Mouse (Mus musculus) intestine, postnatal 0 days (tissue): ENCODE measurements around the gene Nit1. TPM values are rescaled to one million over a fixed set of nuclear protein-coding genes. Genes with fewer than 3 reads are reported as not detected.
"Not testable (repeated sequence)": the region's sequence is repeated elsewhere in the genome, so short reads cannot be mapped to it uniquely, and the experiment has no call there.

Experiments
- ATAC-seq: fragments of 200-750 bp; cut with Nextera tagmentation; 2 replicates; pipeline ENCODE4 v1.8.0; 2017; ENCODE audit warnings: mild to moderate bottlenecking, moderate TSS enrichment, moderate library complexity
- H3K27ac ChIP-seq: fragments of 300-500 bp; sonication (generic); 2 replicates; pipeline ENCODE4 v1.5.1; 2014; ENCODE audit warnings: mild to moderate bottlenecking, low read depth, low read length, moderate library complexity
- H3K27me3 ChIP-seq: fragments of 300-500 bp; sonication (generic); replicated peaks from 2 replicates; pipeline ENCODE4 v1.6.1; 2014; ENCODE audit warnings: low read length, mixed read lengths; ENCODE audit not compliant: control insufficient read depth, insufficient read depth
- H3K36me3 ChIP-seq: fragments of 300-500 bp; sonication (generic); 2 replicates; pipeline ENCODE4 v1.6.1; 2014; ENCODE audit warnings: mild to moderate bottlenecking, moderate library complexity; ENCODE audit not compliant: control insufficient read depth, insufficient read depth
- H3K4me1 ChIP-seq: fragments of 300-500 bp; sonication (generic); replicated peaks from 2 replicates; pipeline ENCODE4 v1.6.1; 2014; ENCODE audit warnings: antibody characterized with exemption, low read length, mixed read lengths; ENCODE audit not compliant: control insufficient read depth, insufficient read depth
- H3K4me2 ChIP-seq: fragments of 300-500 bp; sonication (generic); replicated peaks from 2 replicates; pipeline ENCODE4 v1.6.1; 2014; ENCODE audit warnings: low read depth, mild to moderate bottlenecking, moderate library complexity
- H3K4me3 ChIP-seq: fragments of 300-500 bp; sonication (generic); 2 replicates; pipeline ENCODE4 v1.5.1; 2014; ENCODE audit warnings: low read depth, low read length
- H3K9ac ChIP-seq: fragments of 300-500 bp; sonication (generic); 2 replicates; pipeline ENCODE4 v1.6.1; 2014; ENCODE audit warnings: mild to moderate bottlenecking, low read depth, low read length
- H3K9me3 ChIP-seq: fragments of 300-500 bp; sonication (generic); 2 replicates; pipeline ENCODE4 v1.6.1; 2016; ENCODE audit warnings: mixed run types; ENCODE audit not compliant: control insufficient read depth
- CTCF ChIP-seq: sonication (generic); IDR thresholded peaks from 2 replicates; pipeline ENCODE4 v1.5.1; 2016; ENCODE audit warnings: low read depth, mild to moderate bottlenecking, control low read depth, antibody characterized with exemption, moderate library complexity
- WGBS: fragments of 180-500 bp; shearing (Covaris S2); extraction: QIAGEN DNeasy Blood & Tissue Kit; methylation state at CpG from one replicate; pipeline ENCODE4 v1.1.7; 2014; 5-methylcytosine and 5-hydroxymethylcytosine counted together
- polyA plus RNA-seq: library from polyadenylated mRNA; unstranded; fragments of >200 nt; fragmentation: Nextera tagmentation; extraction: Ambion mirVana; gene quantifications from 2 replicates; pipeline ENCODE4 v1.2.1, GENCODE M21; 2015

Gene Nit1
- polyA plus RNA-seq, 1 experiment from 2014 or later, result 60.1 TPM

GRCm38 (mm10) chr1:171309321-171309720, 36.1 kb downstream of the Nit1 start:
- TF ChIP-seq CTCF, result no peak
- WGBS, result 71% methylated on average over 2 of the region's 2 CpGs
- H3K4me2 ChIP-seq, result no peak overlapping the region
- ATAC-seq, result no peak
- no peaks in the 10 kb centered on the region for H3K27me3 ChIP-seq
- no peak overlapping the region for H3K9ac ChIP-seq
- H3K27ac ChIP-seq, result no peak overlapping the region
- H3K36me3 ChIP-seq, result no peaks in the 10 kb centered on the region
- H3K4me3 ChIP-seq, result no peak overlapping the region
- no peaks in the 10 kb centered on the region for H3K9me3 ChIP-seq
- H3K4me1 ChIP-seq, result no peaks in the 10 kb centered on the region

GRCm38 (mm10) chr1:171306157-171306556, 39.3 kb downstream of the Nit1 start:
- H3K4me1 ChIP-seq, H3K36me3 ChIP-seq, H3K4me2 ChIP-seq, H3K9me3 ChIP-seq, H3K9ac ChIP-seq, H3K4me3 ChIP-seq, H3K27ac ChIP-seq, H3K27me3 ChIP-seq, ATAC-seq: not testable (repeated sequence)
- WGBS, result 64% methylated on average over 5 of the region's 5 CpGs

DNA sequence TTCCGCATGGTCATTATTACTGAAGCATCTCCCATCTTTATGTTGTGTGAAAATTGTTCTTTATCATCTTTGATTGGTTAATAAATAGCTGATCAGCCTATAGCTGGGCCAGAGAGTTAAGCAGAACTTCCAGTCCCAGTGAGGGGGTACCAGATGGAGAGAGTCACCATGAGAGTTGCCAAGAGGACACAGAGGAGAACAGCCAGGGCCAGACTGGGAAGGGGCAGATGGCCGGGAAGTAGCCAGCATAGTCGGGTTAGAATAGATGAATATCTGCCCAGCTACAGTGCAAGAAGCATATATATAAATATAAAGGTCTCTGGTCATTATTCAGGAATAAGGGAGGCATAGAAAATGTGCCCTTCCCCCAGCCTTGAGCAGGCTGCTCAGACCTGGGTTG, 47.2 kb downstream of the Nit1 start:
- Histone ChIP-seq H3K9me3 (no peaks in the 10 kb centered on the region), H3K27ac (no peak overlapping the region), H3K4me3 (no peak overlapping the region), H3K27me3 (peaks cover 7% of the 10 kb centered on the region; the same call in 1 of the 2 replicates), H3K36me3 (no peaks in the 10 kb centered on the region), H3K4me2 (no peak overlapping the region), H3K9ac (no peak overlapping the region), H3K4me1 (no peaks in the 10 kb centered on the region; the same call in 1 of the 2 replicates)
- TF ChIP-seq CTCF, result no peak
- WGBS, result 67% methylated on average over 3 of the region's 3 CpGs
- ATAC-seq, result no peak

DNA sequence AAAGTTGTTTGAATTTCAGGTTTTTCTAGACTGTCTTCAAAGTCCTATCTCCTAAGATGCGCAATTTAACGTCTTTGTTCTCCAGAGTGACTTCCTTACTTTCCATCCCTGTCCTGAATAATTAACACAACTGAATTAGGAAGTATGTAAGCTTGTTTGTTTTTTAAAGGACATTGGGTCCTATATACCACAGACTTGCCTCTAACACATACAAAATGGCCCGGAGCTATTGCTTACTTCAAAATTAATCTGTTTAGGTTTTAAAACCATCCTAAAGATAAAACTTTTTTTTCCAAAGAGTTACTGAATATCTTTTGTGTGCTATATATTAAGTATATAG, 50.4 kb downstream of the Nit1 start:
- Histone ChIP-seq H3K9me3 (no peaks in the 10 kb centered on the region), H3K4me2 (peak overlapping the region; percentile 53), H3K27me3 (peaks cover 7% of the 10 kb centered on the region; the same call in 1 of the 2 replicates), H3K27ac (peak overlapping the region; percentile 97), H3K36me3 (peaks cover 2% of the 10 kb centered on the region; the same call in 1 of the 2 replicates), H3K4me3 (peak overlapping the region; percentile 85), H3K9ac (0 out of 2 replicates have a peak overlapping the region, but pooled peaks have one; percentile 88), H3K4me1 (no peaks in the 10 kb centered on the region; the same call in 1 of the 2 replicates)
- no peak for TF ChIP-seq CTCF
- WGBS, result 16% methylated on average over 3 of the region's 3 CpGs
- no peak for ATAC-seq

- peak; percentile 76 for ATAC-seq
- Histone ChIP-seq H3K4me2 (peak within 1 kb of the TSS; percentile 53), H3K9me3 (no peaks in the 10 kb centered on the region), H3K27me3 (peaks cover 7% of the 10 kb centered on the region; the same call in 1 of the 2 replicates), H3K27ac (peak within 1 kb of the TSS; percentile 97), H3K4me1 (no peaks in the 10 kb centered on the region; the same call in 1 of the 2 replicates), H3K4me3 (peak within 1 kb of the TSS; percentile 85), H3K9ac (peak within 1 kb of the TSS; percentile 88), H3K36me3 (peaks cover 7% of the 10 kb centered on the region)
- peak; percentile 51 for TF ChIP-seq CTCF
- under 1% methylated on average over 42 of the region's 42 CpGs for WGBS
These were observed 51.0 kb downstream of the Nit1 start, which contains the start of gene Ufc1 for GRCm38 (mm10) chr1:171294298-171295062. Gene Ufc1, minus strand, starts transcription at chr1:171295024.

GRCm38 (mm10) chr1:171293906-171294297, 51.5 kb downstream of the Nit1 start:
- 0 out of 2 replicates have a peak, but pooled peaks have one; percentile 32 for ATAC-seq
- Histone ChIP-seq H3K4me3 (peak overlapping the region; percentile 85), H3K4me1 (no peaks in the 10 kb centered on the region; the same call in 1 of the 2 replicates), H3K36me3 (peaks cover 12% of the 10 kb centered on the region), H3K9ac (peak overlapping the region; percentile 88), H3K4me2 (peak overlapping the region; percentile 53), H3K27ac (peak overlapping the region; percentile 97), H3K27me3 (peaks cover 7% of the 10 kb centered on the region; the same call in 1 of the 2 replicates), H3K9me3 (no peaks in the 10 kb centered on the region)
- 35% methylated on average over 5 of the region's 5 CpGs for WGBS
- TF ChIP-seq CTCF, result no peak
